Mouse (Mus musculus) MEL-GATA-1-ER (cell line): ENCODE measurements at regions not wholly inside any gene's neighbourhood (a gene's known extent, or its start where the extent isn't known, plus 50 kb on each side); places are given as distances from the start of the nearest gene placed in this dataset.

Experiments
- DNase-seq: peaks from one replicate; pipeline ENCODE4 v3.0.0-alpha.2; 2012; ENCODE audit warnings: low read depth; ENCODE audit errors: extremely low read depth

DNA sequence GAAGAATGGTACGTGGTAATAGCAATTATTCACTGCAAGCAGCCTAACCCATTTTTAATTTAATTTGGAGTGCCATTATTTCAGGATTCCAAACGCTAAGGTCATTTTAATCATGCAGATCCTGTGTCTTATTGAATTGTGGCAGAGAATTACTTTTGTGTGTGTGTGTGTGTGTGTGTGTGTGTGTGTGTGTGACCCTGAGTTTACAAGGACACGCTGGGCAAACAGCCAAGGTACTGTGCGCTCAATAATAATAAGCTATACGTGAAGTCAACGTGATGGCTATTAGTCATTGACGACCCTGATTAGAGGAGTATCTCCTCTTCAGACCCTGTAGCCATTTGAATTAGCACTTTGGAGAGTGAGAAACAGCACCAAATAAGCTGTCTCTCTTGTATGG is 144.1 kb downstream of the Klf7 start:
- no peak for DNase-seq

DNA sequence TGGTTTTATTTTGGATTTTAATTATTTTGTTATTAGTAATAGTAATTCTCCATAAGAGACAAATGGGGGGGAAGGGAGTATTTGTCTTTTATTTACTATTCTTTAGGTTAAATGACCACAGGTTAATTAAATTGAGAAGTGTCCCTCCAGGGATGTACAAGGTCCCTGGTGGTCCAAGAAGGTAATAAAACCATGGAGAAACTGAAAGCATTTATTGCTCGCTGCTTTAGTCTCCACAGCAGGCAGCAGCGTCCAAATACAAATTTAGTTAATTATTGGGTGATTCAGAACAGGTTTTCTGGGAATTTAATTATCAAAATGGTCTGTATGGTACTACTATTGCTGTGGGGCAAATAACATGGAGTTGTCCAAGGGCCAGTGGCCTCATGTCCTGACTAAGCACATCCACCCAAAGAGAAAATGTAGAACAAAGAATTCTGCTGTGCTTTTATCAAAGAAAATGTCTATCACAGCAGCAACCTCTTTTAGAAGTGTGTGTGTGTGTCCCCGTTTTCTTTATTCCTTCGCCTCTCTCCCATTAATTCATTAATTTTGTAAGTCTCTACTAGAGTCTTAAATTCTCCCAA is 144.7 kb downstream of the Klf7 start:
- no peak for DNase-seq

DNA sequence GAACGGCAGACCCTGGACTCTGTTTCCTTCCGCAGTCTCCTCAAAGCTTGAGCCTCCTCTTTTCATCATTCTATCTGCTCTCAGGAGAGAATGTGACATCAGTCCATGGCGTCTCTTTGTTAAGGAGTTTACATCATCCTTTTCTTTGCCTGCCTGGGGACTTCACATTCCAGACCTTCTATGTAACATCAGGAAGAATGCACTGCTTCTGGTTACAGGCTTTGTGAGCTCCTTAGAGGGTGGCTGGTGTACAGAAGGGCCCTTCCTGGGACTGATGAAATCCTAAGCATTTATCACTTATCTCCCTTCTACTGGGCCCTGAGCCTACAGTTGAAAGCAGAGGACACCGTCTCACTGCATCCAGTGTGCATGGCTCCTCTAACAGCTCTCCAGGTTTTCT is 145.2 kb downstream of the Klf7 start:
- no peak for DNase-seq

DNA sequence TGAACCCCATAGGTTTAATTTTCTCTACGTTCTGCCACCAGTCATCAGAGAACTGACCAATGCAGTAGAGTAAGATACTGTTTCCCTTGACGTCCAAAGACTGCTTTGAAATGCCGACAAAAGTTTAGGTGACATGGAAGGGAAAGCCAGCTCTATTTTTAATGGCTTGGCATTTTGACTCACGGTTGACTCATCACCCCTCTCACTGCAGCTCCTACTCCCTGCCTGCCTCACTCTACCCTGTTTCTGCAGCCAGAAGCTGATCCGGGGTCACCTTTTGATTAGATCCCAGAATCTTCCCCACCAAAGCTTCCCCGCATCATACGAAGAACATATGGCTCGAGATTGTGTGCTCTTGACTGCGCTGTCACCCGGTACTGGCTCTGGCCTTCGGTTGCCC is 154.2 kb downstream of the Klf7 start:
- no peak for DNase-seq

DNA sequence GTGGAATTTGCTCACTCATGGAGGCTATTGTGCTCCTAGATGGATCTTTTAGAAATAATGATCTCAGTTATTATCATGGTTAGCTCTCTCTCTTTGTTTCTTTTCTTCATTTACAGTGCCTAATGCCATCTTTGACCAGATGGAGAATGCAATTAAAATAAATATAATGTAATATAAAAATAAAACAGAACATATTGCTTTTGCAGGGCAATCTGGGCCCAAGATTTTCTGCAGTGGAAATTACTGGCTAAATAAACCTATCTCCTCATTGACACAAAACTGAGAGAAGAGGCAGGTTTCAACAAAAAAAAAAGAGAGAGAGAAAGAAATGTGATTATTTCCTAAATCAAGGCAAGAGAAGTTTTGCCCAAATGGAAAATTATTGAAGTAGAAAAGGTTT is 156.6 kb downstream of the Klf7 start:
- no peak for DNase-seq

DNA sequence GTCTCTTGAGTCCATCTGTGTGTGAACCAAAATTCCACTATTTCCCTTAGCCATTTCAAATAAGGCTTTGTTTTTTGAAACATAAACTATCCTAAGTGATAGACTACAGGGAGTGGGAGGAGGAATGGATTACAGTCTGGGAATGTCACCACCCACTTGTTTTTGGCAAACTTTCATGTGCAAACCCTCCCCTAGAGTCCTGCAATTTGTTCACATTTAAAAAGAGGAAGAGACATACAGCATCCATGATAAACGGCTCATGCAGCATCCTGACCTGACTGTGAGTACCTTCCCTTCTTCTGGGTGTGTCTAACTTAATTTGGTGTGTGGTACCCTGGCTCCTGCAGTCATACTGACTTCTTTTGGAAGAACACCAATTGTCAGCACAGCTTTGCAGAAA is 157.6 kb downstream of the Klf7 start:
- no peak for DNase-seq

DNA sequence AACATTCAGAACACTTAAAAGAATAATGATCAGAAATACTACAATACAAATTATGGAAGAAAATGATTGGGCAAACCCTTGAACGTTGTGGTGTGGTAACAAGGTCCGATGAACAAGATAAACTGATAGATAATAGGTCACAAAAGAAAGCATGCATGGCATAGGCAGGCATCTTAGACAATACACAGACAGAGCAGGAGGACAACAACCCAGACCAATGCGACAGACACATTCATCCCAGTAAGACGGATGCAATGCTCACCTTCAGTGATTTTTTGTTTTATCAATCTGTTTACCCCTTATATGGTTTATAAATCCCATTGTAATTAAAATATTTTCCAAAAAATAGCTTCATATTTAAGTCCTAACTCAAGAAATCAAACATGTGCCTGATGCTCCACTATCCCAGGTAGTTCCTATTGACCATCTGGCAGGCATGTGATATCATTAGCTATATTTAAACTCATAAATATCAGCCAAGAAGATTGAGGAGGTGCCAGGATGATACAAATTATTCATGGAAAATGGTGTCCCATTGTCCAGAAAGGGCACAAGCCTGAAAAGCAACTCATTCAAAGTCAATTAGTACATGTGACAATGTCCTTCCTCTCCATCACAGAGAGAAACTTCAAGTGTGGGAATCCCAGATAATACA is 166.3 kb downstream of the Klf7 start:
- no peak for DNase-seq

DNA sequence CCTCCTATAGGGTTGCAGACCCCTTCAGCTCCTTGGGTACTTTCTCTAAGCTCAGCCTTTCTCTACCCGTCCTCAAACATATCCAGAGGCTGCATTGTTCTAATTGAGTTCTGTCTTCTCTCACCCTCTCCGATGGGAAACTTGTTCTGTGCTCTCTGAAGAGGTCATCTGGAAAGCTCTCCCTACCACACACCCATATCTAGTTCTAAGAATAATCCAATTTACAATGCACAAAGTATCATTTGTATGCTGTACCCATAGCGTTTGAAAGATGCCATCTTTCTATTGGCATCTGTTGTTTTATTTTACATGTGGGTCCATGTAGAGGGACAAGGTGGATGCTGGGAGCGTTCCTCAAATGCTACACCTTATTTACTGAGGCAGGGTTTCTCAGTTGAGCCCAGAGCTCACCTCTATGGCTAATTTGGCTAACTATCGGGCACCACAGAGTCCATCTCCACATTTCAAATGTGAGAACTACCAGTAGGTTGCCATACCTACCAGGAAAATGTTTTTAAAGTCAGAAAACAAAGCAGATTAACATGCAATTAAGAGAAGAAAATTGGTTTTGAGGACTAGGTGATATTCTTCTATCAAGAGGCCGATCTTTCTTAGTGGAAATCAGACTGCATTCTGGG is 167.1 kb downstream of the Klf7 start:
- DNase-seq = no peak

DNA sequence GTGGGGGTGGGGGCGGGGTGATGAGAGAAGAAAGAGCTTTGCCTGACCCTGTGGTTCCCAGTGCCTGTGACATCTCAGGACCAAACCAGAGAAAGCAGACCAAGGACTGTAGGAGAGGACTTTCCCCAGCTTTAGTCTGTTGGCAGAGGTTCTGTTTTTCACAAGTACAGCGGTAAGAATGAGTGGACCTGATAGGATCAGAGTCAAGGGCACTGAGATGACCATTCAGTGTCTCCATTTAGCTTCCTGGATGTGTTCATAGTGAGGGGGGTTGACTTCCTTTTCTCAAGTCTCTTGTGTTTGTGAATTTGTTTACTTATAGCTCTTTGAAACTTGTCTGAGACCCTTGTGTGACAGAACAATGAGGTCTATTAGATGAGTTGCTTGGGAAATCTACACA is 167.9 kb downstream of the Klf7 start:
- DNase-seq = no peak

DNA sequence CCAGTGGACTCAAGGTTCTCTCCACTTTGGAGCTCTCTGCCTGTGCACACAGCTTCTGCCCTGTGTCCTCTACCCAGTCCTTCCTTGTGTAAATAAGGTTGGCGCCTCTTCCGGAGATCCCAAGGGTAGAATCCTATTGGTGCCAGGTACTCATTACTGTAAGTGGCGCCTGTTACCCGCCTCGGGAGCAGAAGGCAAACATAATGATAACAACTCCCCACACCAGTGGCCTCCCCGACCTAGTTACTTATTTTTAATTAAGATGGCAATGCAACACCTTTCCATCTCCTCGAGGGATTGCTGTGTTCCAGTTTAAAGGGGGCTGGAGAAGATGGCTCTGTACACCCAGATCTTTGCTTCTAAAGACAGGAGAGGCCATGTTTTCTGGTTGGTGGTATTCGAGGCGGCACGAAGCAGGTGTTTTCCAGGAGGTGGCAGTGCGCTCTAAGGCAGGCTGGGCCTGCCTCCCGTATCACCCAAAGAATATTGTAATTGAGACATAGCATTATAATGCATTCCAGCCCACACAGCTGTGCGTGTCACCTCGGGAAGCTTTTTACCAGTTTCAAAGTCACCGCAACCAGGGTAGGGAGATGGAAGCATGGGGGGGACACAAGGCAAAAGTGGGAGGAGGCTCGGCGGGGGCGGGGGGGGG is 168.7 kb downstream of the Klf7 start:
- DNase-seq = no peak

DNA sequence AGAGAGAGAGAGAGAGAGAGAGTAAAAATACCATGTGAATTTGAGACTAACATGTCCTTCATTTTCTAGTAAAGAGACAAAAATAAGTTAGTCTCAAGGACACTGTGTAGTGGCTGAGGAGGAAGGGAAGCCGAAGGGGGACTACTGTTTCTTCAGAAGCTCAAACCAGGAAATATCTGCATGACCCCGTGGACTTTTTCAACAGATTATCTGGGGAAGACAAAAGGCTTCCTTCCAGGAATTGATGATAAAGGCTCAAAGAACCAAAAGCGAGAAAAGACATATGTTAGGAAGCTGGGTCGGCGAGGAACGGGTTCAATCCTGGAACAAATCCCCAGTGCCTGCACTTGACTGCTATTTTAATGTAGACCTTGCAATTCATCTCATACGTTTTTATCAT is 170.4 kb downstream of the Klf7 start:
- no peak for DNase-seq

DNA sequence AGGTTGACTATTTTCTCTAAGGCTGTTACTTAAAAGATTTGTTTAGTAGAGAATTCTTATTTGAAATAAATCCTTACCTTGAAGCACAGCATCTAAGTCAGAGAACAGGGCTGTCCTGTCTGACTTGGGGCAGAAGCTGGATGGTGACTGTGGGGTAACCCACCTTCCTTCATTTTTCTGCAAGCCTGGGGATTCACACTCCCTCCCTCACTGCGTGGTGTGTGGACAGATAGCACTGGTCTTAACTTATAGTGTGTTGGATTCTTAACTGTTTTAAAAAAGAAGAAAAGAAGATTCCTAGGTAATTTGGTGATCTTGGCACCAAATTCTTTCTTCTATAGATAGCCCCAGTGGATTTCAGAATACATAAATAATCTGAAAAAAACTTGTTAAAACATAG is 174.8 kb downstream of the Klf7 start:
- no peak for DNase-seq

DNA sequence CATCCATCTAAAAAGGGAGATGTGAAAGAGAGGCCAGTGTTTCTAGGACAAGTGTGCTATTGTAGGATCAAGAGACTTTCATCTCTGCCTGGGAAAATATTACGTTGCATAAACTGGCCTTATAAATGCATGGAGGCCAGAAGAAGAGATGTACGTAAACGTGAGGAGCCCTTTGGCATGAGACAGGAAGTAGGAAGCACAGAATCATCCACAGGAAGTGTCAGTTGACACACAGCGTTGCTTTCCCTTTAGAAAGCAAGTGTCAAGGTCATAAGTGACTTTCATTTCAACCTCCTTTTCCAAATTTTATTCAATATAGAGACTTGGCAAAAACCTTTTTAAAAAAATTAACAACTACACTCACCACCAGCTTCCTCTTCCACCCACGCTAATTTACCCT is 175.2 kb downstream of the Klf7 start:
- no peak for DNase-seq

DNA sequence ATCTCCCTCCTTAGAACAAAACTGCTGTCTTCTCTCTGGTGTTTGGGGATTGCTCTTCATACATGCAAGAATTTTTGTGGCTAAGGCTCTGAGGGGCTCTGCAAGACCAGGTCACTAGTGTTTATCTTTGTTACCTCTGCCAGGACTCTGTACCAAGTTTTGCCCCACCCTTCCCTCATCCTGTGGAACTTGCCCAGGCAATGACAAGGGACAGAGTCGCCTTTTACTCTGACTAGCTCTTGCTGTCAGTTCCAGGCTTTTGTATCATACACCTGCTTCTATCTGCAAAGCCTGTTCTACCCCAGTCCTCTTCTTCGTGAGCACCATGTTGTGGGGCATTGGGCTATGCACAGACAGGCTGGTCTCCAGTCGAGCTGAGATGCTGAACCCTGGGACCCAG is 175.7 kb upstream of the 4933402D24Rik start:
- no peak for DNase-seq

DNA sequence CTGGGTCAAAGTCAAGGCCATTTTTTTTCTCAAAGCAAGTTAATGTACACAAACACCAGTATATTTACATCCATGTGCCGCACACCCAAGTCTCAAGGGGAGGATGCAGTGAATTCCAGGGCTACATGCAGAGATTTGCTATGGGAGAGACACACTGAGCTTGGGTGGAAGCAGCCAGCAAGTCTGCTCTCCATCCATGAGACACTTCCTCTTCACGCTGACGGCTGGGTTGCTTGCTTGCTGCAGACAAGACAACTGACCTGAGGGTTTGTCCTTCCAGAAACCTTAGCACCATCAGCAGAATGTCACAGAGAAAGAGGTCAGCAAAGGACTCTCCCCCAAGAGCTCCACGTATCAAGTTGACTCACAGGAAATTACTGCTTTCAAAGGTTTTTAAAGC is 169.3 kb upstream of the 4933402D24Rik start:
- DNase-seq = no peak

DNA sequence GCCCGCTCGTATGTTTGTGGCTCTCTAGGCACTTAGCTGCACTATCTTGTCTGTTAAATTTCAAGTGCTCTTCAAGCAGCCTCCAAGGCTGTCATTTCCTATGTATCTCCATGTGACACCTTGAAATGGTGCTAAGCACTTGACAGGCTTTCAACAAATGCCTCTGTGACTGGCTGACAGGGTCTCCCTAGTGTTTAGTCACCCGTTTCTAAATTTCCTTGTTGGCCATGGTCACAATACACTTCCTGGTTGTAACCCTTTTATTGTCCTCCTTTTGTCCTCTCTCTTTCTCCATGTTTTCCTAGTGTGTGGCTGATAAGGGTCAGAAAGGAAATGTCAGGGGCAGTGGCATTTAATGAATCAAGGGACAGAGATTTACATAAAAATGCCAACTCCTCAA is 168.4 kb upstream of the 4933402D24Rik start:
- no peak for DNase-seq

DNA sequence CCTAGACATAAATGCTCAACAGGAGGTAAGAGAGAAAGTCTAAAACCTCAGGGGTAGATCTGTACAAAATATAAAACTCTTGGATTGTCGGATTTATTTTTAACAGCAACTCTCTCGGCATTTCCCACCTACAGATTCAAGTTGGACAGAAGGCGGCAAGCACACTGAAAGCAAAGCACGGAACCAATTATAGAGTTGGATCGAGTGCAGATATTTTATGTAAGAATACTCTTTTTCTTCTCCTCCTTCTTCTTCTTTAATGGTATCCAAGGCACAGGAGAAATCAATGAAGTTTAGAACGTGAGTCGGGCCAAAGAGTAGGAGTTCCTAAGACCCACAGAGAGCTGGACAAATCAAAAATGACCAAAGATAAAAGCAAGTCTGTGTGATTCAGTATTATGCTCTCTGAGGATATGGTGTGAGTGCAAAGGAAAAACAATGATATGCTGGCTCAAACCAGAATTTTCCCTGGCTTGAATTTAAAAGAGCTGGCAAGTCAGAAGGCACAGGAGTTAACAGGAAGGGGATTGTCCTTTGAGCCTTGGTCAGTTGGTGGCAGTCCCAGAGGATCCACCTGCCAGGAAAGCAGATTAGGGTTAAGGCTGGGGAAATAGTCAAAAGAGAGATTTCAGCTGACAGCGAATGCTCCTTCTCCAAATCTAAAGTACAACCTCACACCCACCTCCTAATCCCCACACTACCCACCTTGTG is 165.7 kb upstream of the 4933402D24Rik start:
- DNase-seq = no peak

DNA sequence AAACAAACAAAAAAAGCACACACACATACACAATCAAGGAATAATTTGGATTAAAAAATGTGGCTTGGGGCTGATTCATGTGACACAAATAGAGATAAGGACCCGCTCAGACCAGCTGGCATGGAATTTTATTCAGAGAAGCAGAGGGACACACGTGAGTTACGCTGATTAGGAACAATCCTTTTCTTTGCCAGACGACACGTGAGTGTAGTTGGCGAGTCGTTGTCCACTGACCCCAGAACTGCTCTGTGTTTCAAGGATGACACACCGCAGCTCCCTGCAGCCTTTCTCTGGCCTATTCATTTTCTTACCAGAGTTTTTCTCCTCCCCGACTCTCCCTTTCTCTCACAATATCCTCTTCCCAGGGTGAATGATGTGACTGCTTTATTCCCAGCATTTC is 163.4 kb upstream of the 4933402D24Rik start:
- DNase-seq = no peak

DNA sequence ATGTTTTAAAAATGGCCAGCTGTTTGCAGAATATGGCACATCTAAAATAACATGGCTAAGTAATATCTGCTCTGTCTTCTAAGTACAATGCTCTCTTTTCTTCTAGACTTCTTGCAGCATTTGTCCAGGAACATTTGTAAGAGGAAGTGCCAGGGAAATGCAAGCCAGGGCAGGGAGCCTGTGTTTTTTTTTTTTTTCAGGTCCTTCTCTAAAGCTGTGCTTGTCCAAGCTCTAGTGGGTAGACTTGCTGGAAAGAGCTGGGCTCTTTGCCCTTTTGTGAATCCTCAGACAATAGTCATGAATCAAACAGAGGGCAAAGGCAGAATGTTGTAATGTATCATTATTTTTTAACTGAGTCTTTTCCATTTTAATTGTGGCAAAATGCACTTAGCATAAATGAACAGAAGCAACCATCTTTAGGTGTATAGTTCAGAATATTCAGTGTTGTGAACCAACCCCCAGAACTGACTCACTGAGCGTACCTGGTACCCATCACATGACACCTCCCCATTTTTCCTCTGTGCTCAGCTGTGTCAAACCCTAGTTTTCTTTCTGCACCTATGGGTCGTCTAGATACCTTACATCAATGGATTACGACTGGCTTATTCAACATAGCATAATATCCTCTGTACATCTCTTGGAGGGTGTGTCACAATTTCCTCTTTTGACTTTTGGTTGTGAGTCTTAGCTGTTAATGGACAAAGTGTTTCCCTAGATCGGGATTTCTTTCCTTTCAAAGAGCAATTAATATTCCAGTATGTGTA is 160.5 kb upstream of the 4933402D24Rik start:
- DNase-seq = no peak

DNA sequence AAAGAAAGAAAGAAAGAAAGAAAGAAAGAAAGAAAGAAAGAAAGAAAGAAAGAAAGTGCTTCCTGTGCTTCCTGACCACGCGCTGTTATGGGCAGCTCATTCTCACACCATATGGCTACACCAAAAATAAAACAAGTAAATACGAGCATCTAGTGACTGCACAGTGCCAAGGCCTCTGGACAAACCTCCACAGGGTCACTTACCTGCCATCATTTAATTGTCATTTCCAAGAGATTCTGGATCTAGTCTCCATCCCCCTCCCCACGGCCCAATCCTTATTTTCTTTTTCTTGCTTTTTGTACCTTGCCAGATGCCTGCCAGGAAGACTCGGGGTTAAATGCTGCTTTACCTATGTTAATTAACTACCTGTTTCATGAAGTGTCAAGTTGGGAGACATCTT is 159.8 kb upstream of the 4933402D24Rik start:
- DNase-seq = no peak

DNA sequence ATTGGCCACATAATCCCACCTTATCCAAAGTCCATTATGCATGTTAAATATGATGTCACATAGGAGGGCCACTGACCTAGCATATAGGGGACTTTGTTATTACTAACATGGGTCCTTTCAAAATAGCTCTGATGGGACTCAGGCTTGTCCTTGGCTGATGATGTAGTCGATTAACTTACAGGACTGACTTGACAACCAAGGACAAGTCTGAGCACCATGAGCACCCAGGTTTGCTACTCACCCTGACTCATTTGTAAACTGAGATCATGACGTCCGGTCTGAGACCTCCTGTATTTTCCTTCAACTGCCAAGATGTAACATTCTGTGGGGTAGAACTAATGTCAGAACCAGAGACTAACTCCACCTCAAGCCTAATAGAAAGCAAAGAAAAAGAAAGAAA is 159.3 kb upstream of the 4933402D24Rik start:
- no peak for DNase-seq
